Mouse (Mus musculus): ENCODE measurements around the gene Rapgef4.

- no peak for TF ChIP-seq CTCF (IDR thresholded peaks at IDR 0.05; ENCODE audit: low read depth, low read length)
- TF ChIP-seq POLR2AphosphoS5 (IDR thresholded peaks at IDR 0.05; ENCODE audit: insufficient replicate concordance, low read depth, low read length), result no peak
- no peak for TF ChIP-seq GATA1 (IDR thresholded peaks at IDR 0.05; ENCODE audit: borderline replicate concordance, low read length)
These were observed 311.5 kb downstream of the Rapgef4 start for GRCm38 (mm10) chr2:72292573-72292972.
